Mouse (Mus musculus) lung, postnatal 0 days (tissue): ENCODE data around the gene Ep300.

Experiments used
- CTCF ChIP-seq: IDR thresholded peaks from 2 replicates; pipeline ENCODE4 v1.5.1; 2016; ENCODE audit warnings: antibody characterized with exemption, mild to moderate bottlenecking
- EP300 ChIP-seq: IDR thresholded peaks from 2 replicates; pipeline ENCODE4 v1.6.1; 2016; ENCODE audit warnings: antibody characterized with exemption, mild to moderate bottlenecking, control low read depth

DNA sequence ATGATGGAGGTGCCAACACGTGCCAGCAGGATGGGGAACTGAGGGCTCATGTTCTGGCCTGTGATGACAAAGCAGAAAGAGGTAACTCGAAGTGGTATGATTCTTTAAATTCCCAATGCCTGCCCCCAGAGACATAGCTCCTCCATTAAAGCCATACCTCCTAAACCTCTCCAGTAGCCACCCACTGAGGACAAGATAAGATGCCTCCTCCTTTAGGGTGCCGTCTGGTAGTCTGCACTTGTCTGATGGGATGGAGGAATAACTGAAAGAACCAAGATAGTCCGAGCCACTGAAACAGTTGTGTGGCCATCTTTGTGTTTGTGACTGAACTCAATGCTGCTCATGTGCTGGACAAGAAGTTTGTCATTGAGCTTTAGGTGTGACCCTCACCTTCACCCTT, 47.0 kb upstream of the Ep300 start:
- no peak for TF ChIP-seq CTCF
- no peak for TF ChIP-seq EP300
